Mouse (Mus musculus): Measurements from ENCODE around the gene Trpm4.

Trpm4 gene

GRCm38 (mm10) chr7:45346905-45347304 lies 13.3 kb upstream of the Trpm4 start:
- DNase-seq: no peak

DNA sequence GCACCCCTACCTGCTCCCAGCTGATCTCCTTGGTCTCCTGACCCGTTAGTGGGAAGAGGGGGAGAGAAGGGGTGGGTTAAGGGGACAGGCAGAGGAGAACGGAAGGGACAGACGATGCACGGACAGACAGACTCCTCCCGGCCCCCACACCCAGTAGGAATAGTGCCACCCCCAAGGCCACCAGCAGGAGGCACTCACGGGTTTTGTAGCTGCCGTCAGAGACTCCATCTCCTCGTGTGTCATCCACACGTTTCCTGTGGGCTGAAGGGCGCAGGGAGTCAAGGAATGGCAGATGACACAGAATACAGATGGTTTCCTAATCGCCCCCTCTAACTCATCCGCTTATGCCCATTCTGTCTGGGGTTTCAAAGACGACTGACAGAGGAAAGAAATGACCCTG lies 10.0 kb upstream of the Trpm4 start:
- peak in 1 of 2 experiments; percentile 43 for DNase-seq

GRCm38 (mm10) chr7:45342081-45342480 lies 8.5 kb upstream of the Trpm4 start:
- no peak for DNase-seq

DNA sequence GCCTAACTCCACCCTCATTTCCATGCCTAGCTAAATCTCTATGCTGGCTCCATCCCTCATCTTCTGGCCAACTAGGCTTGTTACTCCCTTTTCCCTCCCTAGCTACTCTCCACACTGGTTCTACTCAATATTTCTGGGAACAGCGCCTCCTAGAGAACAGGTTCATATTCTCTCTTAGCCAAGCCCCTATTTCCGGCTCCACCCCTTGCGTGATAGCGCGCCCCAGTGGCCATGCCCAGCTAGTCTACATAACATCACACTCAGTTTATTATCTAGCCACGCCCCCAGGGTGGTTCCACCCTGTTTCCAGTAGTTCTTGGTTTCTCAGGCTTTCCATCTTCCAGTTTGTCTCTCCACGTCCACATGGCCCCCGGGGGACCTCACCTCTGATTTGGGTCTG lies 7.7 kb upstream of the Trpm4 start:
- DNase-seq: peak; percentile 63 to 81

DNA sequence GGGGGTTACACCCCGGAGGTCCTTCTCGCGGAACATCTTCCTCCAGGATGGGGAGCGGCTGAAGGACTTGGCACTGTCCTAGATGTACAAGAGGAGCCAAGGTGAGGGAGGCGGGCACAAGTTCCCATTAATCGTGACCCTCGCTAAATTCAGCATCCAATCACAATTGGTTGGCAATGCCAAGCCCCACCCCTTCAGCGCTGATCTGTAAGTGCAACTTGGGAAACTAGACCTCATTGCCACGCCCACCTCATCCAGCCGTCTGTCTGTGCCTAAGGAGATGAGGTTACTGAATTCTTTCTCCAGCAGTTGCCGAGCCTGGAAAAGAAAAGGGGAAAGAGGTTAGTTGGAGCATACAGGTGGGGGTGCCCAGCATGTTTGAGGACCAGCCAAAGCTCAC lies 7.1 kb upstream of the Trpm4 start:
- peak in 1 of 2 experiments; percentile 43 for DNase-seq

- no peak for DNase-seq
These were observed 6.5 kb upstream of the Trpm4 start for GRCm38 (mm10) chr7:45340066-45340442.

GRCm38 (mm10) chr7:45339410-45340065 lies 6.0 kb upstream of the Trpm4 start:
- peak; percentile 75 to 77 for DNase-seq

DNA sequence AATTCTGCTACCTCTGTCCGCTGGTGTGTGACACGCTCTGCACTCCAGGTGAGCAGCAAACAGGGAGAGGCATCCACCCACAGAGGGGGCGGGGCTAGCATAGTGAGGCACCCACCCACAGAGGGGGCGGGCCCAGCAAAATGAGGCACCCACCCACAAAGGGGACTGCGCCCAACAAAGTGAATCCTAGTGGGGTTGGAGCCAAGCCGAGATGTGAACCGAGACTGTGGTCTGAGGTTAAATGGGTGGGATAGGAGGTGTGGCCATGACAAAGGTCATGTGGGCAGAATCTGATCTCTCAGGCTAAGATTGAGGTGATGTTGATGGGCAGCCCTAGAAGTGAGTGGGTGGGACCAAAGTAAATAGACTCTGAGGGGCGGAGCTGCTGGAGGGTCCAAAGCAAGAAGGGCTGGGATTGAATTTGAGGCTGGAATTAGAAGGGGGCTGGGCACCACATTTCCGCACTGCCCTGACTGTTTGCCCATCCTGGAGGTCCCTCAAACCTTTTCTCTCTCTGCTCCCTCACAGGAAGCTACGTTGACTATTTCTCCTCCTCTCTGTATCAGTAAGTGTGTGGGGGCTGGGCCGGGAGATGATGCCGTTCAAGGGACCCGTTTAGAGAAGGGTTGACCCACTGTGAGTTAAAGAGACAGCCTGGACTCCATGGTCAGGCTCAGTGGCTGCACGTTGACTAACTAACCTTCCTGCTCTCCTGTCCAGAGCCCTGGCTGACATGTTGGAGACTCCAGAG lies 4.8 kb upstream of the Trpm4 start:
- peak in 1 of 2 experiments; percentile 57 for DNase-seq

DNA sequence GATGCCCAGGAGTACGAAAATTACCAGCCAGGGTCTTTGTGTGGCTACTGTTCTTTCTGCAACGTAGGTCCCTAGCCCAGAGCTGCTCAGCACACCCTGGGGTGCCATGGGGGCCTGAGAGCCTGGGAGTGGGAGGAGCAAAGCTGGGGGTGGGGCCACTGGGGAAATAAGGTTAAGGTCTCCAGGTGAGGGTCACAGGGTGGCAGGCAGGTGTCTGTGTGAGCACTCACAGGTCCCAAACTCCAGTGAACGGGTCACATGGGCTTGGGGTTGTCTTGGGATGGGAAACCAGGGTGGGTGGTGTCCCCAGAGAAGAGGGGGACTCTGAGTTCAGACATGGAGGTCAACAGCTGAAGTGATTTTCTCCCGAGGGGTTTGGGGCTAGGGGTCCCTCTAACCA lies 3.9 kb upstream of the Trpm4 start:
- peak in 1 of 2 experiments; percentile 39 for DNase-seq

GRCm38 (mm10) chr7:45336319-45336718 lies 2.7 kb upstream of the Trpm4 start:
- no peak for DNase-seq

DNA sequence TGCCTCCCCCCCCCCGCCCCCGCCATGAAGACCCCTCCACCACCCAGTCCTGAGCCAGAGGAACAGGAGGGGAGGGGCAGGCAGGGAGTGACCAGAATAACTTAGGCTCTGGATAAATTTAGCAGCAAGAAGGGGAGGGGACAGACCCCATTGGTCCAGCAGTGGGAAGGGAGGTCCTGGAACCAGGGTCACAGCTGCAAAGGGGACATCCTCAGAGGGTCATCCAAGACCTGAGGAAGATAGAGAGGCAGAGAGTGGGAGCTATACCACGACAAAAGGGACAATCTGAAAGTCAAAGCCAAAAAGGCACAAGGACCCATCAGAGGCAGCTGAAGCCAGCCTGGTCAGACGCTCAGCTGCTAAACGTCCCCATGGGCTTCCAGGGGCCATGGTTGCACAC lies 1.5 kb upstream of the Trpm4 start, which contains the start of gene Hrc:
Gene Hrc (plus strand): TSS at position 235 of the 400 bp plus-strand sequence.
- no peak for DNase-seq

- no peak for DNase-seq
These were observed 1.0 kb upstream of the Trpm4 start for GRCm38 (mm10) chr7:45334605-45335004.

DNA sequence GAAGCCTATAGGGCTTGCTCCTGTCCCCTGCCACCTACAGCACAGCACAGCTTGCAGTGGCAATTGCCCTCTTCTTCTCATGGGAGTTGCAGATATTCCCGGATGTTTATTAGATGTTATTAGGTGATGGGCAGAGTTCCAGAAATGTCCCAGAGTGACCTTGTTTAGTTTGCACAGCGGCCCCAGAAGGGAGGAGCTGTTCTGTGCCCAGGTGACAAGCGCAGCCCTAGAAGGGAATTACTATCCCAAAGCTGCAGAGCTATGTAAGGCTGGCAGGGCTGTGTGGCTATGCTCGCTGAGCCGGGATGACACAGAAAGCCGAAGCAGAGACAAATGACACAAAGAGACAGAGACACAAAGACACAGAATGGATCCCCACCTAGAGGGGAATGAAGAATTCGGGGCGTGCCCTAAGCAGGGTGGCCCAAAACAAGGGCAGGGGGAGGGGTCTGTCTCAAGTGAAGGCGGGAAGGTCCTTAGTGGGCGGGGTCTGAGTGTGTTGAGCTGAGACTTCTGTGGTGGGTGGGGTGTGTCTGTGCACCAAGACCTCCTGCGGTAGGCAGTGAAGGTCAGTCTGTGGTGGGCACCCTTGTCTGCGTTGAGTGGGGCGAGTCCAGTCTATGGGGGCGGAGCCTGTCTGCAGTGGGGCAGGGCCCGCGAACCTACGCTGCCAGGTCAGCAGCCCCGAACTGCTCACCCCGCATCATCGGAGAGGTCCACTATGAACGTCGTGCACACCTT lies 725 bp downstream of the Trpm4 start:
- DNase-seq: peak in 1 of 2 experiments; percentile 44

DNA sequence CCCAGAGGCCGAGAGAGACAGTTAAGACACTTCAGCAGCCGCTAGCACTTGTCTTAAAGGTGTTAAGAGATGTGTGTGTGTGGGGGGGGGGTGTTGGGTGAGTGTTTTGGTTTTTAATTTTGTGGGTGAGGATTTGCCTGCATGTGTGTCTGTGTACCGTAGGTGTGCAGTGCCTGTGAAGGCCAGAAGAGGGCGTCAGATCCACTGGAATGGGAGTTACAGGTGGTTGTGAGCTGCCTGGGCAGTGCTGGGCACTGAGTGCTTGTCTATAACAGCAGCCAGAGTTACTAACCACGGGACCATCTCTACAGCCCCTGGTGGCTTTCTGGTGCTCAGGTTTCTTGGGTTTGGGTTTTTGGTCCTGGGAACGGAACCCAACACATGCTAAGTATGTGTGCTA lies 2.1 kb downstream of the Trpm4 start:
- DNase-seq: no peak

DNA sequence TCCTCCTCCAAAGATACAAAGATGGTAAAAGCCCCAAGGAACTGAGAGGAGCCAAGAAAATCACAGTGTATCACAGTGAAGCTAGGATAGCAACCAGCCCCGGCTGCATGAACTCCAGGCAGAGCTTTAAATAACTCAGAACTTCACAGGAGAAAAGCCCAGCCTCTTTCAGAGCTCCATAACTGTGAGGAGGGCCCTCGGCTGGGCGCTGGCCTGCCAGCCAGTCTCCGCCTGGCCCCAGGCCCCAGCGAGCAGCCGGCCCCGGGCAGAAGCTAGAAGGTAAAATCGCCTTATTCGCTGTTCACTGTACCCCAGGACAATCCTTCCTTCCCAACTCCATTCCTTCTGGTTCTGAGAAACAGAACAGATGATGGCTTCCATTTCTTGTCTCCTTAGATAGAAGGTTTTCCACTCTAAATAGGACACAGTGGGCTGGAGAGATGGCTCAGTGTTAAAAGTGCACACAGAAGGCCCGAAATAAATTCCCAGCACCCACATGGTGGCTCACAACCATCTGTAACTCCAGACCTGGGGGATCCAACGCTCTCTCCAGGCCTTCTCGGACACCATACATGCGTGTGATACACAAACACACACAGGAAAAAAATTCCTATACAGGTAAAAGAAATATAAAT lies 4.6 kb downstream of the Trpm4 start:
- DNase-seq: no peak

- DNase-seq: no peak
These were observed 7.8 kb downstream of the Trpm4 start for GRCm38 (mm10) chr7:45325800-45326199.

DNA sequence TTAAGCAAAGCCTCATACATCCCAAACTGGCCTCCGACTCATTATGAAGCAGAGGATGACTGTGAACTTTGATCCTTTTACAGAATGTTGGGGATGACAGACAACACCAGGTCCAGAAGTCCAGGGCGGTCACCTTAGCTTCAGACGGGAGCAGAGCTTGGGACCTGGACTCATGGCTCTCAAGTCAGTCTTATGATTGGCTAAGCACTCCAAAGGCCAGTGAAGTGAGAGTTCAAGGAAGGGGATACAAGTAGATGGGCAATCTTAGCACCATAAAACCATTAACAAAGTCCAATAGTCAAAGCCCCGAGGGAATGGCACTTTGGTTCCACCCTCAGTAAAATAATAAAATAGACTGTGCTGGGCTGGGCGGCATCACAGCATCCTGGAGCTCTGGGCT lies 10.5 kb downstream of the Trpm4 start:
- DNase-seq: no peak

- DNase-seq: no peak
These were observed 11.3 kb downstream of the Trpm4 start for GRCm38 (mm10) chr7:45322245-45322644.

- no peak for DNase-seq
These were observed 17.0 kb downstream of the Trpm4 start for GRCm38 (mm10) chr7:45316536-45316935.

GRCm38 (mm10) chr7:45315182-45315701 lies 18.3 kb downstream of the Trpm4 start:
- DNase-seq: no peak

GRCm38 (mm10) chr7:45313495-45313894 lies 20.1 kb downstream of the Trpm4 start:
- DNase-seq: no peak

GRCm38 (mm10) chr7:45312686-45313453 lies 20.7 kb downstream of the Trpm4 start:
- no peak for DNase-seq
